Mouse (Mus musculus) bone marrow macrophage, adult 2 months (primary cell): ENCODE results near the gene Cbarp. TPM values are rescaled to one million over a fixed set of nuclear protein-coding genes. Genes with fewer than 3 reads are reported as not detected.

Experiments
- H3K27ac ChIP-seq: 2 replicates; pipeline ENCODE4 v1.5.1; 2012; ENCODE audit warnings: low read depth, low read length; ENCODE audit not compliant: insufficient read depth
- H3K4me1 ChIP-seq: 2 replicates; pipeline ENCODE4 v1.6.1; 2012; ENCODE audit warnings: low read length; ENCODE audit not compliant: control insufficient read depth, insufficient read depth
- H3K4me3 ChIP-seq: 2 replicates; pipeline ENCODE4 v1.5.1; 2012; ENCODE audit warnings: mild to moderate bottlenecking, low read length, moderate library complexity; ENCODE audit not compliant: insufficient read depth
- CTCF ChIP-seq: IDR thresholded peaks from 2 replicates; pipeline ENCODE4 v1.5.1; 2012; ENCODE audit warnings: low read depth, mild to moderate bottlenecking, low read length, moderate library complexity
- POLR2A ChIP-seq: IDR thresholded peaks from 2 replicates; pipeline ENCODE4 v1.6.1; 2012; ENCODE audit warnings: mild to moderate bottlenecking, low read depth, low read length, borderline replicate concordance
- polyA plus RNA-seq: library from polyadenylated mRNA; stranded (reverse); fragments of >200 nt; gene quantifications from 2 replicates; pipeline ENCODE4 v1.2.4, GENCODE M21; 2012; ENCODE audit not compliant: missing spikeins, insufficient read depth, insufficient read length

Gene Cbarp
- 2.0 and 2.9 TPM in 2 replicates for polyA plus RNA-seq

GRCm38 (mm10) chr10:80140666-80141035 is at the start of gene Cbarp:
Gene Cbarp (minus strand): TSS chr10:80140835.
- Histone ChIP-seq H3K27ac (peak within 1 kb of the TSS; percentile 23), H3K4me1 (peaks cover 4% of the 10 kb centered on the region), H3K4me3 (peak within 1 kb of the TSS; percentile 50)
- TF ChIP-seq POLR2A (no peak), CTCF (no peak)

GRCm38 (mm10) chr10:80189999-80190398 is 49.4 kb upstream of the Cbarp start:
- H3K27ac ChIP-seq = no peak overlapping the region
- no peaks in the 10 kb centered on the region; the same call in 1 of the 2 replicates for H3K4me1 ChIP-seq
- H3K4me3 ChIP-seq = peak overlapping the region; percentile 37; the same call in 1 of the 2 replicates
- TF ChIP-seq POLR2A (no peak), CTCF (no peak)

- no peaks in the 10 kb centered on the region; the same call in 1 of the 2 replicates for H3K4me1 ChIP-seq
- H3K4me3 ChIP-seq = no peak overlapping the region
- no peak for TF ChIP-seq POLR2A
- no peak for TF ChIP-seq CTCF
- no peak overlapping the region for H3K27ac ChIP-seq
Observed at GRCm38 (mm10) chr10:80188453-80189024, 47.9 kb upstream of the Cbarp start.

- TF ChIP-seq POLR2A (no peak), CTCF (no peak)
- no peaks in the 10 kb centered on the region; the same call in 1 of the 2 replicates for H3K4me1 ChIP-seq
- no peak overlapping the region for H3K4me3 ChIP-seq
- H3K27ac ChIP-seq = no peak overlapping the region
Observed at GRCm38 (mm10) chr10:80187739-80188138, 47.1 kb upstream of the Cbarp start.

- no peak overlapping the region for H3K4me3 ChIP-seq
- TF ChIP-seq POLR2A (no peak), CTCF (no peak)
- no peaks in the 10 kb centered on the region; the same call in 1 of the 2 replicates for H3K4me1 ChIP-seq
- H3K27ac ChIP-seq = no peak overlapping the region
Observed at GRCm38 (mm10) chr10:80186649-80187048, 46.0 kb upstream of the Cbarp start.

- Histone ChIP-seq H3K4me3 (no peak overlapping the region), H3K4me1 (no peaks in the 10 kb centered on the region), H3K27ac (no peak overlapping the region)
Observed at GRCm38 (mm10) chr10:80182547-80182946, 41.9 kb upstream of the Cbarp start.

GRCm38 (mm10) chr10:80180823-80181222 is 40.2 kb upstream of the Cbarp start:
- Histone ChIP-seq H3K4me3 (no peak overlapping the region), H3K4me1 (no peaks in the 10 kb centered on the region), H3K27ac (no peak overlapping the region)
- no peak for TF ChIP-seq CTCF
- no peak for TF ChIP-seq POLR2A

More at GRCm38 (mm10) chr10:80182547-80182946, 41.9 kb upstream of the Cbarp start:
- TF ChIP-seq POLR2A = no peak
- no peak for TF ChIP-seq CTCF

- Histone ChIP-seq H3K27ac (no peak overlapping the region), H3K4me1 (no peaks in the 10 kb centered on the region), H3K4me3 (no peak overlapping the region)
- no peak for TF ChIP-seq POLR2A
- no peak for TF ChIP-seq CTCF
Observed at GRCm38 (mm10) chr10:80180288-80180687, 39.7 kb upstream of the Cbarp start.

GRCm38 (mm10) chr10:80179068-80180051 is 38.7 kb upstream of the Cbarp start, which contains the start of gene Efna2:
Gene Efna2 (plus strand): TSS chr10:80179482.
- no peak for TF ChIP-seq CTCF
- TF ChIP-seq POLR2A = no peak
- Histone ChIP-seq H3K27ac (no peak within 1 kb of the TSS), H3K4me1 (peaks cover 2% of the 10 kb centered on the region), H3K4me3 (peak within 1 kb of the TSS; percentile 59)

GRCm38 (mm10) chr10:80177441-80178279 is 37.0 kb upstream of the Cbarp start:
- Histone ChIP-seq H3K4me3 (no peak overlapping the region), H3K4me1 (peaks cover 11% of the 10 kb centered on the region), H3K27ac (no peak overlapping the region)
- no peak for TF ChIP-seq CTCF
- no peak for TF ChIP-seq POLR2A
